Mouse (Mus musculus) CD4-positive, CD25-positive, alpha-beta regulatory T cell (primary cell): Measurements from ENCODE around the gene Olfr11. TPM values are rescaled to one million over a fixed set of nuclear protein-coding genes. Genes with fewer than 3 reads are reported as not detected.

Experiments
- polyA plus RNA-seq: library from polyadenylated mRNA; unstranded; fragments of 100-300 nt; shearing (Covaris generic); gene quantifications from one replicate; pipeline ENCODE4 v1.2.1, GENCODE M21; 2017

The Olfr11 gene
- polyA plus RNA-seq: not detected

DNA sequence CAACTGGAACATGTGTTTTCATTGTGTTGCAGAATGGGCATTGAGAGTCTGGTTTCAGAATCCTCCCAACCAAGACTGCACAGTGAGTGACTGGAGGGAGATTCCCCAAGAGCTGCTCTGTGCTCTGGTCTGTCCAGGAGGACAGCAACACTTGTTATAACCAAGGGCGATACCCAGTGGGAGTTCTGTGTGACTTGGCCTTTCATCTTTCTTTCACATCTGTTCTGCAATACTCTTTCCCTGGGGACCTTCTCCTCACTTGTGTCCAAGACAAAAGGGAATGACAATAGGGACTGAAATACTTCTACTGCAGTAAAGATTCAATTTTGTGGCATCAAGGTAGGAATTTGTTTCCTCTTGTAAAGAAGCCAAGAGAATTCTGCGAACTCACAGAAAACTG is at the start of gene Olfr11:
Gene Olfr11, minus strand, starts transcription at position 101 of the 400 bp plus-strand sequence.

GRCm38 (mm10) chr13:21677305-21677704 is 35.0 kb upstream of the Olfr11 start, which contains the start of gene Olfr1360:
TSS of gene Olfr1360 (minus strand) at chr13:21677405.

DNA sequence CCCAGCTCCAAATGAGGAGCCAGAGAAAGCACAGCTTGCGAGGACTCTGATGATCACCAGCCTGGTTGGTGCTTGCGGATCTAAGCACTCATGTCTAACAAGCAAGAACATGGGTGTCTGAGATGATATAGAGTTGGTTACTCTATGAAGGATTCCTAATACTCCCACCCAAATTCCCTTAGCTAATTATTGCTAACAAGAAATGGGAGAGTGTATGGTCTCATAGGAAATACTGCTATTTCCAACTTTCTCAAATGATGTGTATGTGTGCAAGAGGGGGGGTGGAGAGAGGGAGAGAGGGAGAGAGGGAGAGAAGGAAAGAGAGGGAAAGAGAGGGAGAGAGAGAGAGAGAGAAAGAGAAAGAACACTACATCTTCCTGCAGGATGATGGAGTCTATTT is 21.0 kb upstream of the Olfr11 start, which contains the start of gene Olfr1361:
Gene Olfr1361, minus strand, starts transcription at position 101 of the 400 bp plus-strand sequence.

DNA sequence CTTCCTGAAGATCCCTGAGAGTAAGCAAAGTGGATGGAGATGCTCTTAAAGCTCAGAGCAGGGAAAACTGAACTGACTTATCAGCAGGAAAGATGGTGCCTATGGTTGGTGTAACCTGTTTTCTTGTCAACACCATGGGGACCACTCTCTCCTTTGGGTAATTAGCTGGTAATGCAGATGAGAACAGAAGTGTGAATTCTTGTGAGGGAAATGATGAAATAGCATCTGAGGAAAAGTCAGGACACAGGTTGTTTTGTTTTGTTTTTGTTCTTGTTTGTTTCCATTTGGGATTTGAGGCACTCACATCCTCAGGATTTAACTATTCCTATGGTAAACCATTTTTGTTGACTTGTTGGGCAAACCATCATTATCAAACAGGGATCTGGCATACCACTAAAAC is 28.4 kb downstream of the Olfr11 start, which contains the start of gene Olfr1362:
Gene Olfr1362, minus strand, starts transcription at position 101 of the 400 bp plus-strand sequence.

Other genes with a start within 250 kb of the Olfr11 start
- gene Zkscan3, start 239.8 kb downstream of the Olfr11 start, polyA plus RNA-seq: 65.3 TPM
- 0.51 TPM for gene Pgbd1, start 201.5 kb downstream of the Olfr11 start, polyA plus RNA-seq
- gene Zscan26, start 188.8 kb downstream of the Olfr11 start, polyA plus RNA-seq: 7.3 TPM
- not detected for gene Nkapl, start 174.0 kb downstream of the Olfr11 start, polyA plus RNA-seq
- 0.13 TPM for gene Zkscan4, start 163.6 kb downstream of the Olfr11 start, polyA plus RNA-seq
- not detected for gene Gm10065, start 163.1 kb downstream of the Olfr11 start, polyA plus RNA-seq
- gene AK157302, start 147.3 kb downstream of the Olfr11 start, polyA plus RNA-seq: not detected
- 8.7 TPM for gene Gm11273, start 141.1 kb downstream of the Olfr11 start, polyA plus RNA-seq
- 7.3 TPM for gene Zkscan8, start 111.4 kb downstream of the Olfr11 start, polyA plus RNA-seq
- not detected for gene Olfr1366, start 99.7 kb downstream of the Olfr11 start, polyA plus RNA-seq
- not detected for gene Olfr1535, start 82.6 kb downstream of the Olfr11 start, polyA plus RNA-seq
- not detected for gene Olfr1364, start 60.8 kb downstream of the Olfr11 start, polyA plus RNA-seq
- not detected for gene Olfr1362, start 28.5 kb downstream of the Olfr11 start, polyA plus RNA-seq
- gene Olfr1361, start 20.9 kb upstream of the Olfr11 start, polyA plus RNA-seq: not detected
- not detected for gene Olfr1360, start 34.9 kb upstream of the Olfr11 start, polyA plus RNA-seq
- not detected for gene Olfr1359, start 55.6 kb upstream of the Olfr11 start, polyA plus RNA-seq
- 2.4 TPM for gene Hist1h2bl, start 73.6 kb upstream of the Olfr11 start, polyA plus RNA-seq
- 14.3 TPM for gene Hist1h2ai, start 73.9 kb upstream of the Olfr11 start, polyA plus RNA-seq
- not detected for gene Hist1h3h, start 75.1 kb upstream of the Olfr11 start, polyA plus RNA-seq
- gene Hist1h2bm, start 79.5 kb upstream of the Olfr11 start, polyA plus RNA-seq: 0.87 TPM
- gene Hist1h4j, start 92.5 kb upstream of the Olfr11 start, polyA plus RNA-seq: 0.80 TPM
- 8.1 TPM for gene Hist1h4k, start 108.0 kb upstream of the Olfr11 start, polyA plus RNA-seq
- gene Hist1h2ak, start 111.3 kb upstream of the Olfr11 start, polyA plus RNA-seq: 1.6 TPM
- gene Hist1h2bn, start 111.6 kb upstream of the Olfr11 start, polyA plus RNA-seq: not detected
- 1.8 TPM for gene Hist1h1b, start 138.1 kb upstream of the Olfr11 start, polyA plus RNA-seq
- gene Hist1h3i, start 140.9 kb upstream of the Olfr11 start, polyA plus RNA-seq: 1.1 TPM
- 0.99 TPM for gene Hist1h2an, start 144.7 kb upstream of the Olfr11 start, polyA plus RNA-seq
- gene Hist1h2bp, start 144.9 kb upstream of the Olfr11 start, polyA plus RNA-seq: not detected
- gene Hist1h2bq, start 167.7 kb upstream of the Olfr11 start, polyA plus RNA-seq: 5.0 TPM
- not detected for gene Hist1h2ao, start 167.9 kb upstream of the Olfr11 start, polyA plus RNA-seq
- 36.0 TPM for gene Hist1h4m, start 169.2 kb upstream of the Olfr11 start, polyA plus RNA-seq
- gene Hist1h4n, start 189.7 kb upstream of the Olfr11 start, polyA plus RNA-seq: 18.1 TPM
- gene Hist1h2ap, start 191.0 kb upstream of the Olfr11 start, polyA plus RNA-seq: 144 TPM
- 5.0 TPM for gene Hist1h2br, start 191.2 kb upstream of the Olfr11 start, polyA plus RNA-seq